Mouse (Mus musculus) kidney, postnatal 25 days (tissue): ENCODE data around the gene Diras1.

Source experiments
- DNase-seq, 2 experiments: peaks; one replicate each; pipeline ENCODE4 v3.0.0; 2021; ENCODE audit warnings: mixed read lengths in 2 of 2

Gene Diras1

DNA sequence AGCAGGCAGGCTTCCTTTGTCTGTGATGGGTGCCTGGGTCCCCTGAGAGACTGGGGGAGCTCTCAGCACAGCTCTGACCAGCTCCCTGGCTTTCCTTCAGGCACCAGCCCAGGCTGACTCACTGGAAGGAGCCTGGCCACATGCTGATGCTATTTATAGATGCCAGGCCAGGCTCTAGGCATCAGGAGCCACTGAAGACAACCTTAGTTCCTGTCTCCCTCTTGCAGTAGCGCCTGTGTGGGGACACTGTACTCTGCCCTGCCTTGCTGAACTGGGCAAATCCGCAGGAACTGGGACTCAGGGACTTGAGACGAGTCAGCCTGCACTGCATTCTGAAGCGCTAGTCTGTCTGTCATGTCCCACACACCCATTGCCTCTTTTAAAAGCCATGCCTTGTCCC, 1.9 kb upstream of the Diras1 start:
- DNase-seq, result no peak

DNA sequence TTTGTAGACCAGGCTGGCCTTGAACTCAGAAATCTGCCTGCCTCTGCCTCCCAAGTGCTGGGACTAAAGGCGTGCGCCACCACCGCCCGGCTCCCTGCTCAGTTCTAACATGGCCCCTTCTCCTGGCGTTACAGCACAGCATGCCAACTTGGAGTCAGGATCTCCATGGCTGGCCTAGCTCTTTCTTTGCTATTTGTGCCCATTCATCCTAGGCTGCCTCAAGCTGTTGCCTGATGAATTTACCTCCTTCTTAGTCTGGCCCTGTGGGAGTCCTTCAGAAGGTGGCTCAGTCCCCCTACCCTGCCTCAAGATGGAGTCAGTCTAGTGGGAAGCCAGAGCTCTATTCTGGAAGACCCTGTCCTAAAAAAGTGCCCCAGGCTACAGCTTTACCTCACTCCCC, 1.4 kb upstream of the Diras1 start:
- DNase-seq, result no peak

DNA sequence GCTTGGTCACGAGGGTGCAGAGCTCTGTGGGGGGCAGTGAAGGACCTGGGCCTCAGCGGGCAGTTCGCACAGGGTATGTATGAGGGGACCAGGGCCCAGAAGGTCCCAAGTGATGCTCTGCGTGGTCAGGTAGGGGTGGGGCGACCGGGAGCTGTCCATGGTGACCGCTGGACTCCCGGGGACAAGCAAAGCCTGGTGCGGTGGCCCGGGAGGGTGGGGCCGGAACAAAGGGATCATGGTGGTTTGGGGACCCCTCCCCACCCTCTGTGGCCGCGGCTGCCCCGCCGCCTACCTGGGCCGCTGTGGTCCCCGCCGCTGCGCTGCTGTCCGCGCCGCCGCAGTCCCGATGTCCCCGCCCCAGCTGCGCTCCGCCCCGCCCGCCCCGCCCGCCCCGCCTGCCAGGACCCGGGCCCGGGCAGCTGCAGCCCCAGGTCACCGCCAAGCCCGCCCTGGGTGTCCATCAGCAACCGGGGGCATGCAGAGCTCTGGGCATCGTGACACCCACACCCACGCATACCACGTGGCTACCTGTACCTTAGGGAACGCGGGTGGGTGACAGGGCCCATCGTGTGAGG, 328 bp downstream of the Diras1 start:
- peak in 1 of 2 experiments; percentile 37 for DNase-seq

DNA sequence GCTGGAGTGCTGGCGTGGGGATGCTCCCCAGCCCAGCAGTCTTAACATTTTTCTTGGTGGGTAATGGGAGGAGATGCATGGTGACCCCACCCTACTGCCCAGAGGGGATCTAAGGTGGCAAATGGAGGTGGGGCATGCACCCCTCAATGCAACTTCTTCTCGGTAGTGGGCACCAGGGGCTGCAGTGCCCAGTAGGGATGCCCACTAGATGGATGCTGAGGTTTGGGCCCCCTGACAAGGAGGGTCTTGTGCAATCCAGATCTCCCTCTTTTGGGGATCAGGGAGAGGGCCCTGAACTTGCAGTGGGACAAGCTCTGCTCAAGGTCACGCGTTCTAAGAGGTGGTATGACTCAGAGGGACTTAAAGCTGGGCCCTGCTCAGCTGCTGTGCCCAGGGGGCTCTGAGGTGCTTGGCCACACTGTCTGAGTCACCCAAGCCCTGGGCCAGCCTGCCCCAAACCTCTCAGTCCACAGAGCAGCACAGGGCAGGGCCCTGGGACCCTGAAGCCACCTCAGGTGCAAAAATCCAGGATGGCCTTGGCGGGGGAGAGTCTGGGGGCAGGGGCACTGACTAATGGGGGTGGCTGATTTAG, 1.0 kb downstream of the Diras1 start:
- no peak for DNase-seq

DNA sequence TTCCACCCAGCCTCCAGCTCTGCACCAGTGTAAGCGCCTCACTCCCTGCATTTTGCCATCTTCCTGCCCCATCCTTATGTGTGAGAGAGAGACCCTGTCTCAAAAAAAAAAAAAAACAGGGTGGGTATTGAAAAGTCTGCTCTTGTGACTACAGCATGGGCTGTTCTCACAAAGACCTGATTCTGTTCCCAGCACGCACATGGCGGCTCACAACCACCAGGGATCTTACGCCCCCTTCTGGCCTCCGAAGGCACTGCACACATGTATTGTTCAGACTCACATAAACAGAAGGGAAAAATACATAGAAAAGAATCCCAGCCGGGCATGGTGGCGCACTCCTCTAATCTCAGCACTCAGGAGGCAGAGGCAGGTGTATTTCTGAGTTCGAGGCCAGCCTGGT, 2.7 kb downstream of the Diras1 start:
- no peak for DNase-seq

DNA sequence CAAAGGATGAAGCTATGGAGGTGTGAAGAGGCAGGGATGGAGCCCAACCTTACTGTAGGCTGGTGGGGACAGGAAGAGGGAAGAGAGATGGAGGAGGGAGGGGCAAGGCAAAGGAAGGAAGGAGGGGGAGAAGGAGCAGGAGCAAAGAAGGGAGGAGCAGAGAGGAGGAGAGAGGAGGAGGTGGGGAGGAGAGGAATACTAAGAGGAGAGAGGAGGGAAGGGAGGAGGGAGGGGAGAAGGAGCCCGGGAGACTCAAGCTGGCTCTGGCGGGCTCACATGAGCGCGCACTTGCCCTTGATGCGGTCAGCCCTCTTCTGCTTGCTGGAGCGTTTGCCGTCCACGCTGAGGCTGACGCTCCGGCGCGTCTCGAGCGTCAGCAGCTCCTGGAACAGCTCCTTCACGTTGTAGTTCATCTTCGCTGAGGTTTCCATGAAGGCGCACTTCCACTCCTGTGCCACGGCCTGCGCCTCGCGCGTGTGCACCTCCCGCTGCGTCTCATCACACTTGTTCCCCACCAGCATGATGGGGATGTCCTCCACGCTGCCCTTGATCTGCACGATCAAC, 3.8 kb downstream of the Diras1 start:
- DNase-seq, result no peak

DNA sequence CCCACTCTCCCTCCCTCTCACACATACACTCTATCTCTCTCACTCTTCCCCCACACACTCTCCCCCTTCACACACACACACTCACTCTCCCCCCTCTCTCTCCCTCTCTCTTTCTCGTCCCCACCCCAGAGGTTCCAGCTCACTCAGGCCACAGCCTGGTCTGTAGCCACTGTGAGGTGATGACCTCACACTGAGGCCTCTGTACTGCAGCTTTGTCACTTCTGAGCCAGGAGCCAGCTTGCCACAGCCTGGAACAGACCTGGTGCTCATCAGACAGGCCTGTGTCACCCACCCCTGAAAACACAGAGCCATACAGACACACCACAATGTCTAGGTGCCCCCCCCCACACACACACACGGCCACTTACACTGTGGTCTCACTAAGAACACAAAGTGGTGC, 5.3 kb downstream of the Diras1 start:
- DNase-seq, result no peak

DNA sequence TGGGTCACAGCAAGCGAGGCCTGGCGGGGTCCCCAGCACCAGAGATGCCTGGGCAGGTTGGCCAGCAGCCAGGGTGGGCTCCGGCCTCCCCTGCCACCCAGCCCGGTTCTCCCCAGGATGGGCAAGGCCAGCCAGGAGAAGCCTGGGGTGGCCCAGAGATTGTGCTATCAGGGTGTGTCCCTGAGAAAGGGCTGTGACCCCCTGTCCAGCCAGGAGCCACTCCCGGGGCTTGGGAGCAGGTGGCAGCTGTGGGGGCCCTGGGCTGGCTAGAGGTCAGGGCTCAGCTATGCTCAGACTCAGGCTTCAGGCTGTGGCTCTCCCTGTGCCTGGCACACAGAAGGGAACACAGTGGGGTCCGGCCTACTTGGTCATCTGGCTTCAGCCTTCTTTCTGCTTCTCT, 5.8 kb downstream of the Diras1 start:
- peak in 1 of 2 experiments; percentile 28 for DNase-seq

DNA sequence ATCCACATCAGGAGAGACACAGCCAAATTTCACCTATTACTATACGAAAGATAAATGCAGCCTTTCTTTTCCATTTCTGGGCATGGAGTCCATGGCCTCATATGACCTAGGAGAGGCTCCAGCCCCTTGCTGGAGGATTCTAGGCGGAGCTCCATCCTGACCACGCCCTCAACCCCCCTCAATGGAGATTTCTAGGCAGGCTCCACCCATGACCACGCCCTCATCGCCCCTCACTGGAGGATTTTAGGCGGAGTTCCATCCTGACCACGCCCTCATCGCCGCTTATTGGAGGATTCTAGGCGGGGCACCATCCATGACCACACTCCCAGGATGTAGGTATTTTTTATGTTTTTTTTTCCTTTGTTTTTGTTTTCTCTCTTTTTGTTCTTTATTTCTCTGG, 7.1 kb downstream of the Diras1 start:
- DNase-seq, result peak; percentile 24 to 49

DNA sequence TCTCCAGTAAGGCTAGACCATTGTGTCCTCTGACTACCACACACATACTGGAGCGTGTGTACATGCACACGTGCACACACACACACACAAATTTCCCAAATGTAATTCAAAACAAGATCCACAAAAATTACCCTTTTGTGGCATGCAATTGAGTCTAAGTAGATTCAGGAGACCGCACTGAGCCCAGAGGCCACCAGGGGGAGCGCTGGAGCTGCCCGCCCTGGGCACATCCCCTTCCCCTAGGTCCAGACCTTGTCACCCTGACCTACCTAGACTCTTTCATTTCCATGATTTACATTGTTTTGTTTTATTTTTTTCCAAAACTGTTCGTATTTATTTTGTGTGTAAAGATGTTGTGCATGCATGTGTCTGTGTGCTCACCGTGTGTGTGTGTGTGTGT, 8.8 kb downstream of the Diras1 start:
- DNase-seq, result peak; percentile 58 to 78

DNA sequence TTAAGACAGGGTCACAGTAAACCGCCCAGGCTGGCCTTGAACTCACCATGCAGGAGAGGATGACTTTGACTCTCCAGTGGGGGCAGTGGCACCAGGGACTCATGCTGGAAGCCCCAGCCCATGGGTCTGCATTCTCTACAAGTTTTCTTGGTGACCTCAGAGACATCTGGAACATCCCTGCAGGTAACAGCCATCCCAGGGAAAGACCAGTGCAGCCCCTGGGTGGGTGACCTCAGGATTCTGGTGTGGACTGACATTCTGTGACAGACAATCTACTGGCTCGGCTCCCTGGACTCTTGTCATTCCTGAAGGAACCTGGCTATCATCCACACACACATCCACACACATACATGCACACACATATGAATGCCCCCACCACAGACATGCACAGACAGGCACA, 9.8 kb downstream of the Diras1 start:
- no peak for DNase-seq

DNA sequence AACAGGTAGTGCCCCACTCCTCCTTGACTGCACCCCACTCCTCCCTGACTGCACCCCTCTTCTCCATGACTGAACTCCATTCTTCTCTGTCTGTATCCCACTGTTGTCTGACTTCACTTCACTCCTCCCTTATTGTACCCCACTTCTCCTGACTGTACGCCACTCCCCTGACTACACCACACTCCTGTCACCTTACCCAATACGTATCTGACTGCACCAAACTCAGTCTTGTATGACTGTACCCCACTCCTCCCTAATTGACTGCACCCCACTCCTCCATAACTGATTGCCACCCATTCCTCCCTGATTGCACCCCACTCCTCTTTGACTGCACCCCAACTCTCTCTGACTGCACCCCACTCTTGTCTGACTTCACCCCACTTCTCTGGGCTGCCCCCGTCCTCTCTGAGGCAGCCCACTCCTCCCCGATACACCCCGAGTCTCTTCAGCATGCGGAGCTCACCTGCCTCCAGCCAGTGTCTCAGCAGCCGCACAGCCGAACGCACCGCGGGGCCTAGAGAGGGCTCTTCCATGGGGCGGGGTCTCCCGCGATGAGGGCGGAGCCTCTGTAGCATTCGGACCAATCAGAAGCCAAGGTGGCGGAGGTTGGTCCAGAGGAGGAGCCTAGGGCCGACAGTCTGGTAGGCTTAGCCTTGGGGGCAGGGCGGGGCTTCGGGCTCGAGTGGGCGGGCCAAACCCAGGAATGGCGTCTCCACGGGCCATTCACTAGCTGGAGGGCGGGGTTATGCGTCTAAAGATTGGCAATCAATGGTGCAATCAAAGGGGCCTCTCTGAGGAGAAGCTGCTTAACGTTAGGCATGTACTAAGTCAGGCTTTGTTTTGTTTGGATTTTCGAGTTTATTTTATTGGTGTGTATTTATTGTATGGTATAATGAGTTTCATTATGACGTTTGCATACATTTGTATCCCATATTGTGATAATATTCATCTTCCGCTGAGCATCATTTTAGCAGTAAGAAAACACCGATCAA, 10.8 kb downstream of the Diras1 start, which contains the start of gene Gng7:
TSS of gene Gng7 (minus strand) at position 553 of the 992 bp plus-strand sequence.
- peak; percentile 95 for DNase-seq

DNA sequence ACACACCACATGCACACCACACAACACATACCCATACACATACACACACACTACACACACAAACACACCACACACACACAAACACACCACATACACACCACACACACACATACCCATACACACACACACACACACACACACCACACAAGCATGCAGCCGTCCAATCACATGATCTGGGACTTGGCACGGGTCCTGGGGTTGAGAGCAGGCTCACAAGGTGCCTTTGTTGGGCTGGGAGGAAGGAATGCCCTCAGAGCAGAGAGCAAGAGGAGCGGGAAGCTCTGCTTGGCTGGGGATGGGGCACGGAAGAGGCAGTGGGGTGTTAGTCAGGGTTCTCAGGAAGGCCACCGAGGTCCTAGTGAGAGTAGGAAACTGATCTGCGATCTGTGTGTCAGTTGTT, 14.6 kb downstream of the Diras1 start:
- DNase-seq, result peak; percentile 59 to 75

DNA sequence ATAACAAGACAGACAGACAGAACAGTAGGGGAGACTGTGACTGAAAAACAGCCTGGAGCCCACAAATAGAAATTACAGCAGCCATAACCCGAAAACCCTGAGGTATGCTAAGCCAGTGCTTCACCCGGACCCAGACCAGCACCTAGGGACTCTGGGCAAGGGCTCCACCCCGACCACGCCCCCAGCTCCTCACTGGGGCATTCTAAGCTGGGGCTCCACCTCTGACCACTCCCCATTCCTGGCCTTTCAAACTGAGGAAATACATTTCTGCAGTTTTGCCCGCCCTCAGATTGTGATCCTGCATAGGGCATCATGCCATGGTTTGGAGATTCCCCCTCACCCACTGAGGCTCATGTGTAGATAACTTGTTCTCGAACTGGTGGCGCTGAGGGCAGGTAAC, 18.2 kb downstream of the Diras1 start:
- DNase-seq, result no peak

DNA sequence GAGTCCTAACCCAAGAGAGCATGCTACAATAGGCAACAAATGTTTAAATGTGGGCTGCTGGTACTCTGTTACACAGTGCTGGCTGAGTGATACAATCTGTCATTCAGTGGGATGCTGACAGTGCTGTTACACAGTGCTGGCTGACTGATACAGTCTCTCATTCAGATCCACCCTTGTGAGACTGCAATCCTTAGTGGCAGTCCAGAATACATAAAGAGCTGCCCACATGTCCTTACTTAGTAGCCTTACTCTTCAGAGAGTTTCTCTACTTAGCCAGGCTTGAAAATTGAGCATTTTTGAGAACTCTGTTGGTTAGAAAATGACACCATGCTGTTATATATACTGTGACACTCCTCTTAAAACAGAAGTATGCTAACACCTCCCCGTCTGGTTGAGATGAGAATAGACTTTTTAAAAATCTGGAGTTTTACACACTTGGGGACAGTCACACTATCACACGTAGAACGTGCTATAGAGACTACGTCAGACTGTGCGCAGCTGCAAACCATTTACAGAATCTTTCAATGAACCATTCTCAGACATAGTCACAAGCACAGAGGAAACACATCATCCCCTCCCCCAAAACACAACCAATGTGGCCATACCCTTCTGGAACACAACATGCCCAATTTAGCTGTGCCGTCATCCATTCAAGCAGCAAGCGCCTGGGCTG, 19.3 kb downstream of the Diras1 start:
- no peak for DNase-seq

DNA sequence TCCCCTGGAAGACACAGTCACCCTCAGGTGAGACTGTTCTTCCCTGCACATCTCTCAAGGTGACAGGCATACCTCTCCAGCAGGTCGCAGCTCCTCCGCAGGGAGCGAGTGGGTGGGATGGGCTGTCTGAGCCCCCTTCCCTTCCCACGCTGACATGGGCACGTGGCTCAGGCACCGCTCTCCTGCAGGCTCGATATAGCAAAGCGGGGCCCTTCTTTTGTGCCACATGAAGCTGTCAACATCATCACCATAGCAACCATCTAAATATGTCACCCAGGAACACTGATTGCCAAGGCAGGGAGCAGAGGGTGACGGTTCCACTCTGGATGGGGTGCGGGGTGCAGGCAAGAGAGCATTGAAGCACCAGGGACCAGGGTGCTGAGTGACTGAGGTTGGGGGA, 24.3 kb downstream of the Diras1 start:
- no peak for DNase-seq

DNA sequence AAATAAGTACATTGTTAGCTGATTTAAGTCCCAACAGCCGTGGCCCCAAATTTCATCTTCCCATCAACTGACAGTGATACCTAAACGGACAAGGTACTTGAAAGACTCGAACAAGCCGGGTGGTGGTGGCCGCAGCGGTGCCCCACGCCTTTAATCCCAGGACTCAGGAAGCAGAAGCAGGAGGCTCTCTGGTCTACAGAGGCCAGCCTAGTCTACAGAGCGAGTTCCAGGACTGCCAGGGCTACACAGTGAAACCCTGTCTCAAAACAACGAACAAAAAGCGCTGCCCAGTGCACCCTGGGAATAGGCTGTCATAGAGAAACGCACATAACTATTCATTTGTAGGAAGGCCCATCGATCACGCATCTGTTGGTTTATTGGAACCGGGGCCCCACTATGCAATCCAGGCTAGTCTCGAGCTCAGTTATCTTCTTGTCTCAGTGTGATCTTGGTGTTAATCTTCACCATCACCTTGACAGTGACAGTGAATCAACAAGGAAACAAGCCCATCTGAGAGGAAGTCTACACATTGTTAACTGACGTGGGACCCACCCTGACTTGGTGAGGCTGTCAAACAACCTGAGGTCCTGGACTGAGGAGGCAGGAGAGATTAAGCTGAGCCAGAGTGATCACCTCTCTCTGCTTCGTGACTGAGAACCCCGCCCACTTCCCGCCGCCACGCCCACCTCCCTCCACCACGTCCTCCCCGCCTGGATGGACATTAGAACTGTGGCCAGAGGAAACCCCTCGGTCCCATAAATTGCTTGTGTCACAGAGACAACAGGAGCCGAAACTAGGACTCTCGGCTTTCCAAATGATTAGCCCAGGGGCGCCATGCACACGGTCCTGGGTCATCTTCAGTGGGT, 25.0 kb downstream of the Diras1 start:
- DNase-seq, result no peak

DNA sequence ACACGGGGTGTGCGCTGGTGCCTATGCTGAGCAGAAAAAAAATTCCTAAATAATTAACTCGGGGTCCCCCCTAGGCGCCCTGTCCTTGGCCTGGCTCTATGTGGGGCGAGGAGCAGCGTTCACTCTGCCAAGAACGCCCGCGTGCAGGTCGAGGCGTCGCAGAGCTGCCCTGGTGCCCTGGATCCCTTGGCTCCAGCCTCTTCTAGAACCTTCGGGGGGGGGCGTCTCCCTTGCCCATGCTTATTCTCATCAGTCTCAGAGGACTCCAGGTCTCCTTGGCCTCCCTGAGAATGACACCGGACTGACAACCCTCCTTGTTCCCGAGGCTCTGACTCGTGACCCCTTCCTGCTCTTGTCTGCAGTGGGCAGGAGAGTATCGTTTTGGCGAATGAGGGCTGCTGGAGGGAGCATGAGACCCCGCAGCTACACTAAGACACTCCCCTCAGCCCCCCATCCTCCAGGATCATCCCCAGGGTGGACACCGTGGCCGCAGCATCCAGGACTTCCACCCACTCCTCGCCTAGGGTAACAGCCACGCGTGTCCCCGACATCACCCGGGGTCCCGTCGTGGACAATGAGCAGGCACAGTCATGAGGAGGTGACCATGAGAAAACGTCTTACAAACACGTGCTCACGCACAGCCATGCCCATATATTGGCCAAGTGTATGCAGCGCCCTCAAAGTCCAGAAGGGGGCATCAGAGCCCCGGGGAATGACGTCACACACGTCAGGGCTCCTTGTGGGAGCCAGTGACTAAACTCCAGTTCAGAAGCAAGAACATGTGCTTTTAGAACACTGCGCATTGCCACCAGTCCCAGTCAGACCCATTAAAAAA, 25.9 kb downstream of the Diras1 start:
- peak; percentile 81 to 84 for DNase-seq

DNA sequence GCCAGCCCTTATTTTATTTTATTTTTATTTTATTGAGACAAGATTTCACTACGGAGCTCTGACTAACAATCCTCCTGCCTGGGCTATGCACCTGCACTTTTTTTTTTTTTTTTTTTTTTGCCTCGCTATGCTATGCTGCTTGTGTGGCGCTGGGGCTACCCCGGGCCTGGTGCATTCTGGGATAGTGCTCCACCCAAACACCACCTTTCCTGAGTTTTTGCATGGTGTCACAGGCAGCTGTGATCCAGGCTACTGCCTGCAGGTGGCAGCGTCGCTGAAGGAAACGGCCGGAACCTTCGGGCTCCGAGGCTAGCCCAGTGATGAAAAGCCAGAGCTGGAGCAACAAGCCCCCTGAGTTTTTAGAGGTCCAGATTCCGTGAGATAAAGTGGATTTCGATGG, 26.7 kb downstream of the Diras1 start:
- DNase-seq, result peak; percentile 62 to 68

DNA sequence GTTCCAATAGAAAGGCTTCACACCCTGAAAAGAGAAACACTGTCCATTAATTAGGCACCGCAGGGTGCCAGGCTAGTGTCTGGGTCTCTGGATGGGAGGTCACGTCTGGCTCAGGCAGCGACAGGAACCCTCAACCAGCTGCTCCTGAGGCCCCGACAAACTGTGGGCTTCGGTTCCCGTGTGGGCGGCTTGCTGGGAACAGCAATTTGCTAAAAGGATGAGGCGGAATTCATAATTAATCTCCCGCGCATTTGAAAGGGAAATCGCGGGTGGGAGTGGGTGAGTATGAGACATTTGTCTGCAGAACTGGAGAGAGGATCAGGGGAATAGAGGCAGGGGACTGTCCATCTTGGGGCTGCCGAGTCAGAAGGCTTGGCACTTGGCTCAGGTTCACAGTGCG, 27.4 kb downstream of the Diras1 start:
- no peak for DNase-seq

DNA sequence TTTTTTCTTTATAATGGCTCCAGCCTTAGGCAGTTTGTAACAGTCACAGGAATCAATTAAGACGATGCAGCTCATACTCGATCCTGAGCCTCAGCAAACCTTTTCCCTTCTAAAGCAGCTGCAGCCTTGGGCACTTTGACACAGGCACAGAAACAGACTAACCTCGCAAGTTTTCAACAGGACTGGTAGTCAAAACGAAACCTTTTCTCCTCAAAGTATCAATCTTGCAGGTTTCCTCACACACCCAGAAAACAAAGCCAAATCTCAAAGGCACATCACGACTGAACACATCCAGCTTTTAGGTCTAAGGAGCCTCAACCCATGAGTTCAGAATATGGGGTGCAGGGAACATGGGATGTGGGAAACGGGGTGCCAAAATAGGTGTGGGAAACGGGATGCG, 28.1 kb downstream of the Diras1 start:
- no peak for DNase-seq
